Mouse (Mus musculus): ENCODE measurements around the gene Chka.

DNA sequence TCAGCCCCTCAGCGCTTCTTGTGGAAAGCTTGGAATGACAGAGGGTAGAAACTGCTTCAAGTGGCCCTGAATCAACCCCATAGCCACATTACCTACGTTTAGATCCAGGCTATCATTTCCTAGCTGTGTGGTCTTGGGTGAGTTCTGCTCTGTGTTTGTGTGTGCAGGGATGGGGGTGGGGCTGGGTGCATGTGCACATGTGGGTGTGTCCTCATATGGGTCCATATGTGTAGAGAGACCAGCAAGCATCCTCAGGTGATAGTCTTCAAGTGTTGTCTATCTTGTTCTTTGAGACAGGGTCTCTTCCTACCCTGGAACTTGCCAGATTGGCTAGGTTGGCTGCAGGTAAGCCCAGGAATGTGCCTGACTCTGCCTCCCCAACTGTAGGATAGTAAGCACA, 2.3 kb upstream of the Chka start:
- TF ChIP-seq CTCF (IDR thresholded peaks at IDR 0.05): no peak
- TF ChIP-seq POLR2A (IDR thresholded peaks at IDR 0.05; ENCODE audit: insufficient read depth, low read depth, low read length): no peak
